Mouse (Mus musculus): ENCODE results near the gene Ltbp3. TPM values are rescaled to one million over a fixed set of nuclear protein-coding genes. Genes with fewer than 3 reads are reported as not detected.
"Not testable (repeated sequence)": the region's sequence is repeated elsewhere in the genome, so short reads cannot be mapped to it uniquely, and the experiment has no call there.

Ltbp3 gene
- polyA plus RNA-seq, 1 experiment from 2014 or later: 52.3 TPM

DNA sequence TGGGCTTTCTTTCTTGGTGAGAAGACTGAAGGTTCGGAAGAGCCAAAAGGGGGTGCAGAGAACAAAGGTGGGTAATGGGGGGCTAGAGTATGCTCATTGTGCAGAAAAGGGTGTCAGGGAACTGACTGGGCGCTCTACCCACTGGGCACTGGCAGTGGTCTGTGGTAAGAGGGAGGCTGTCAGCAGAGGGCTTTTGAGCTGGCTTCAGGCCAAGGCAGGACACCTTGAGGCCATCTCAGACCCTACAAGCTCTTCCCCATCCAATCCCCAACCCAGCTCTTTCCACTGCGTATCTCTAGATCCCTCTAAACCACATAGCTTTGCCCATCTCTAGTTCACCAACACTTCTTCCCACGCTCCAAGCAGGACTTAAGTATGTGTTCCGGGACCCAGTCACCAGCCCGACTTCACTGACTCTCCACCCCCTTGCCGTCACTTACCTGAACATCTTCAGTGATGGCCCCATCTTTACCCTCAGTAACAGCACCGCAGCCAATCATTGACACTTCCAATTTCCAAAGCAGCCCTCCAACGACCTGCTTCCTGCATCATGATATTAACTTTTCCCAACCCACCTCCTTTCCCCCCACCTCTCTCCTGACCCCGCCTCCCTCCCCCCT lies 44.4 kb downstream of the Ltbp3 start:
- Histone ChIP-seq H3K9me3 (ENCODE audit: control insufficient read depth, low read length) (no peaks in the 10 kb centered on the region), H3K27ac (ENCODE audit: low read length) (no peak overlapping the region), H3K27me3 (ENCODE audit: control insufficient read depth, insufficient read depth, low read depth, low read length) (no peaks in the 10 kb centered on the region), H3K4me3 (ENCODE audit: low read length) (no peak overlapping the region), H3K9ac (ENCODE audit: low read length) (no peak overlapping the region), H3K4me2 (ENCODE audit: low read depth, low read length) (no peak overlapping the region), H3K4me1 (replicated peaks; ENCODE audit: control insufficient read depth, insufficient read depth, low read length) (peaks cover 12% of the 10 kb centered on the region), H3K36me3 (ENCODE audit: control insufficient read depth, insufficient read depth, low read length) (no peaks in the 10 kb centered on the region)
- ATAC-seq (ENCODE audit: low read depth): no peak
- WGBS: 47% methylated on average over 10 of the region's 10 CpGs

DNA sequence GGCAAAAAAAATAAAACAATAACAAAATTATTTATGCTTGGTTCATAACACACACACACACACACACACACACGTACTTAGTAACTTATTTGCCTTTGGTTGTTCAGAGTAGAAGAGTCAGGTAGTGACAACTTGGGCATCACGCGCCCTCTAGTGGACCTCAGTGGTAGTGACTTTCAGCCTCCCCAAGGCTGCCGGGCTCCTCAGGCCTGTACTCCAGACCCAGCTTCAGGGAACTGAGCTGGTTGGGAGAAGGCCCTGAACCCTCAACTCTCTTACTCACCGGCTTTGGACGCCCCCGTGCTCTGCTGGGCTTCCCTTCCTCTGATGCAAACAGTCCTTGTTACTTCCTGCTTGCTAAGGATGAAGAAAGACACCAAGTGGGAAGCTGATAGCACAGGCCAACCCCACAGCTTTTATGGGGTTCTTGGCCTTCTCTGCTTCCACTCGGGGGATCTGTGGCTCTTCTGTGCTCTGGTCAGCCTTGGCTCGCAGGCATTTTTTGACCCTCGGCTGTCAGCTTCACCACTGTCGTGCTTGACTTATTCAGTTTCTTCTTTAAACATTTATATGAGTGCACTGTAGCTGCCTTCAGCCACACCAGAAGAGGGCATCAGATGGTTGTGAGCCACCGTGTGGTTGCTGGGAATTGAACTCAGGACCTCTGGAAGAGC lies 45.9 kb downstream of the Ltbp3 start:
- whole genome bisulfite sequencing: 7% methylated on average over 12 of the region's 12 CpGs
- Histone ChIP-seq H3K9me3 (ENCODE audit: control insufficient read depth, low read length) (no peaks in the 10 kb centered on the region), H3K4me1 (replicated peaks; ENCODE audit: control insufficient read depth, insufficient read depth, low read length) (peaks cover 12% of the 10 kb centered on the region), H3K9ac (ENCODE audit: low read length) (no peak overlapping the region), H3K4me2 (ENCODE audit: low read depth, low read length) (no peak overlapping the region), H3K36me3 (ENCODE audit: control insufficient read depth, insufficient read depth, low read length) (no peaks in the 10 kb centered on the region), H3K4me3 (ENCODE audit: low read length) (no peak overlapping the region), H3K27me3 (ENCODE audit: control insufficient read depth, insufficient read depth, low read depth, low read length) (no peaks in the 10 kb centered on the region), H3K27ac (ENCODE audit: low read length) (peak overlapping the region; percentile 41; the same call in 1 of the 2 replicates)
- ATAC-seq (ENCODE audit: low read depth): peak; percentile 87

DNA sequence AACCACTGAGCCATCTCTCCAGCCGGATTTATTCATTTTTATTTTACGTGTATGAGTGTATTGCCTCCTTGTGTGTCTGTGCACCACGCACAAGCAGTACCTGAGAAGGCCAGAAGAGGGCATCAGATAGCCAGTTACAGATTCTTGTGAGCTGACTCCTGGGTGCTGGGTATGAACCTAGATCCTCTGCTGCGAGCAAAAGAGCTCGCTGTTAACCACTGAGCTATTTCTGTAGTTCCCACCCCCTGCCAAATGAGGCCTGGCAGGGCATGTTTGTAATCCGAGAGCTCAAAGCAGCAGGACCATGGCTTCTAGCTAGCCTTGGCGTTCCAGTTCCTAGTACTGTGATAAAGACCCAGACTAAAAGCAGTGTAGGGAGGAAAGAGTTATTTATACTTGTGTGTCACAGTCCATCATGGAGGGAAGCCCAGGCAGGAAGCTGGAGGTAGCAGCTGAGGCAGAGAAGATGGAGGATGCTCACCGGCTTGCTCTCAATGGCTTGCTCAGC lies 46.5 kb downstream of the Ltbp3 start:
- Histone ChIP-seq H3K4me1 (replicated peaks; ENCODE audit: control insufficient read depth, insufficient read depth, low read length) (peaks cover 9% of the 10 kb centered on the region), H3K9ac (ENCODE audit: low read length) (peak overlapping the region; percentile 32; the same call in 1 of the 2 replicates), H3K27ac (ENCODE audit: low read length) (peak overlapping the region; percentile 43; the same call in 1 of the 2 replicates), H3K27me3 (ENCODE audit: control insufficient read depth, insufficient read depth, low read depth, low read length) (no peaks in the 10 kb centered on the region), H3K36me3 (ENCODE audit: control insufficient read depth, insufficient read depth, low read length) (no peaks in the 10 kb centered on the region), H3K4me3 (ENCODE audit: low read length) (no peak overlapping the region), H3K9me3 (ENCODE audit: control insufficient read depth, low read length) (no peaks in the 10 kb centered on the region), H3K4me2 (ENCODE audit: low read depth, low read length) (peak overlapping the region; percentile 11; the same call in 1 of the 2 replicates)
- peak; percentile 76 for ATAC-seq (ENCODE audit: low read depth)
- 10% methylated on average over 8 of the region's 8 CpGs for WGBS

DNA sequence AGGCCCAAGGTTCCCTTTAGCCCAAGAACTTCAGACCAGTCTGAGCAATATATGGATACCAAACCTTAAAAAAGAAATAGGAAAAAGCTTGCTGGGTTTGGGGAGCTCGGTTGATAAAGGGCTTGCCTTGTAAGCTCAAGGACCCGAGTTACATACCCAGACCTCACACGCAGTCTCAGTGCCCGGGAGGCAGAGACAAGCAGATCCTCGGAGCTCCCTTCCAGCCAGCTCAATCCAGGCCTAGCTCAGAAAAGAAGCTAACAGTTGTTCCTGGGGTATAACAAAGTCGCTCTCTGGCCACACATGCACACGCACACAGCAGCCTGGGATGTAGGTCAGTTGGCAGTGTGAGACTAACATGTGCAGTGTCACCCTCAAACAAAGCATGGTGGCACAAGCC lies 47.2 kb downstream of the Ltbp3 start:
- Histone ChIP-seq H3K27me3 (ENCODE audit: control insufficient read depth, insufficient read depth, low read depth, low read length) (no peaks in the 10 kb centered on the region), H3K27ac (ENCODE audit: low read length) (no peak overlapping the region), H3K9me3 (ENCODE audit: control insufficient read depth, low read length) (no peaks in the 10 kb centered on the region), H3K4me1 (replicated peaks; ENCODE audit: control insufficient read depth, insufficient read depth, low read length) (peaks cover 8% of the 10 kb centered on the region), H3K36me3 (ENCODE audit: control insufficient read depth, insufficient read depth, low read length) (no peaks in the 10 kb centered on the region), H3K4me3 (ENCODE audit: low read length) (no peak overlapping the region), H3K9ac (ENCODE audit: low read length) (no peak overlapping the region), H3K4me2 (ENCODE audit: low read depth, low read length) (no peak overlapping the region)
- 77% methylated on average over 7 of the region's 7 CpGs for WGBS
- no peak for ATAC-seq (ENCODE audit: low read depth)

DNA sequence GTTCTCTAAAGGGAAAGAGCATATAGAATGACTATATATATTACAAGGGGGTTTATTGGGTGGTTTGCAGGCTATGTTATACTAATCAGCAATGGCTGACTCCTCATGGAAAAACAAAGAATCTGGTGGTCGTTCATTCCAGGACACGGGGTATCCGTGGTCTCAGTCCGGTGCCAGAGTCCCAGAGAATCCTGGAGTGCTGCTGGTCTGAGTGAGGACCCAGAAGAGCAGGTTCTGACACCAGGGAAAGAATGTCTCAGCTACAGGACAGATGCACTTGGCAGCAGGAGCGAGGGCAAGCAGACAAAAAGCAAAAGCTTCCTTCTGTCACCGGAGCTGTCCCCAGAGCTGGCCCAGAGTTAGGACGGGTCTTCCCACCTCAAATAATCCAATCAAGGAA lies 47.9 kb downstream of the Ltbp3 start:
- Histone ChIP-seq H3K4me3 (ENCODE audit: low read length) (no peak overlapping the region), H3K9ac (ENCODE audit: low read length) (no peak overlapping the region), H3K4me2 (ENCODE audit: low read depth, low read length) (no peak overlapping the region), H3K36me3 (ENCODE audit: control insufficient read depth, insufficient read depth, low read length) (no peaks in the 10 kb centered on the region), H3K9me3 (ENCODE audit: control insufficient read depth, low read length) (no peaks in the 10 kb centered on the region), H3K4me1 (replicated peaks; ENCODE audit: control insufficient read depth, insufficient read depth, low read length) (peaks cover 8% of the 10 kb centered on the region), H3K27ac (ENCODE audit: low read length) (no peak overlapping the region), H3K27me3 (ENCODE audit: control insufficient read depth, insufficient read depth, low read depth, low read length) (no peaks in the 10 kb centered on the region)
- no peak for ATAC-seq (ENCODE audit: low read depth)
- 85% methylated on average over 7 of the region's 7 CpGs for WGBS

DNA sequence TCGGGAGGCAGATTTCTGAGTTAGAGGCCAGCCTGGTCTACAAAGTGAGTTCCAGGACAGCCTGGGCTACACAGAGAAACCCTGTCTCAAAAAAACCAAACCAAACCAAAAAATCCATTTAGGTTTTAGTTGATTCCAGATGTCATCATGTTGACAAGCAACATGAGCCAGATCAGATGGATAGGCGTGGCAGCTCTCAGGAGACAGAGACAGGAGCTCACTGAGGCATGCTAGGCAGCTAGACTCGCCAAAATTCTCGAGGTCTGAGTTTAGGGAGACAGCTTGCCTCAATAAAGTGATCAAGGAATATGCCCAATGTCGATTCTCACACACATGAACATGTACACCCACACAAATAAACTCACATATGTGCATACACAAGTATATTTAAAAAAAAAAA lies 48.4 kb downstream of the Ltbp3 start:
- WGBS: 60% methylated on average over 5 of the region's 5 CpGs
- H3K9me3 ChIP-seq (ENCODE audit: control insufficient read depth, low read length): no peaks in the 10 kb centered on the region
- H3K9ac ChIP-seq (ENCODE audit: low read length): no peak overlapping the region
- H3K4me2 ChIP-seq (ENCODE audit: low read depth, low read length): no peak overlapping the region
- H3K4me3 ChIP-seq (ENCODE audit: low read length): no peak overlapping the region
- no peaks in the 10 kb centered on the region for H3K36me3 ChIP-seq (ENCODE audit: control insufficient read depth, insufficient read depth, low read length)
- H3K4me1 ChIP-seq (replicated peaks; ENCODE audit: control insufficient read depth, insufficient read depth, low read length): peaks cover 8% of the 10 kb centered on the region
- no peak overlapping the region for H3K27ac ChIP-seq (ENCODE audit: low read length)
- no peaks in the 10 kb centered on the region for H3K27me3 ChIP-seq (ENCODE audit: control insufficient read depth, insufficient read depth, low read depth, low read length)
- ATAC-seq (ENCODE audit: low read depth): no peak

DNA sequence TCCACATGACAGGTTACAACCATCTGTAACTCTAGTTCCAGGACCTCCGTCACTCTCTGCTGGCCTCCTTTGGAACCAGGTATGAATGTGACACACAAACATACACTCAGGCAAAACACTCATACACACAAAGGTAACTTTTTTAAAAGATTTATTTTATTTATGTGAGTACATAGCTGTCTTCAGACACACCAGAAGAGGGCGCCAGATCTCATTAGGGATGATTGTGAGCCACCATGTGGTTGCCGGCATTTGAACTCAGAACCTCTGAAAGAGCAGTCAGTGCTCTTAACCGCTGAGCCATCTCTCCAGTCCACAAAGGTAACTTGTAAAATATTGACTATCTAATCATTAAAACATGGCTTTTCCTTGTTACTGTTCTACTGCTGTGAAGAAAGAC lies 50.6 kb downstream of the Ltbp3 start:
- Histone ChIP-seq H3K4me2 (ENCODE audit: low read depth, low read length) (no peak overlapping the region), H3K27ac (ENCODE audit: low read length) (no peak overlapping the region), H3K9me3 (ENCODE audit: control insufficient read depth, low read length) (no peaks in the 10 kb centered on the region), H3K9ac (ENCODE audit: low read length) (no peak overlapping the region), H3K36me3 (ENCODE audit: control insufficient read depth, insufficient read depth, low read length) (peaks cover 15% of the 10 kb centered on the region), H3K4me3 (ENCODE audit: low read length) (no peak overlapping the region), H3K27me3 (ENCODE audit: control insufficient read depth, insufficient read depth, low read depth, low read length) (no peaks in the 10 kb centered on the region), H3K4me1 (replicated peaks; ENCODE audit: control insufficient read depth, insufficient read depth, low read length) (peaks cover 11% of the 10 kb centered on the region)
- WGBS: 65% methylated on average over 4 of the region's 4 CpGs
- no peak for ATAC-seq (ENCODE audit: low read depth)

DNA sequence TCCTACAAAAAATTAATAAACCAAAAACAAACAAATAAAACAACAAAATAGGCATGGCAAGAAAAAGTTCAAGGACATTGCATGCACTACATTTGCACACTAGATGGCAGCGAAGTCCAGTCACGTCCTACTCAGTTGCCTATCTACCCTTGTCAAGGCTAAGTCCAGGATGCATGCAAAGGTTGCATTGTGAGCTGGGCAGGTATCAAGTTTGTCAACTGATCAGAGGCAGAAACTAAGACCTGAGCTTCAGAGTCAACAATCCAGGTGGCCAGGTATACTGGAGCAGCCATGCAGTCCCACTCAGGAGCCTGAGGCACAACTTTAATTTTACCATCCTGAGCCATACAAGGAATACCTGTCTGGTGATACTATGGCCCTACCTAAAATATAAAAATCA lies 52.4 kb downstream of the Ltbp3 start:
- Histone ChIP-seq H3K9me3 (ENCODE audit: control insufficient read depth, low read length) (no peaks in the 10 kb centered on the region), H3K4me1 (replicated peaks; ENCODE audit: control insufficient read depth, insufficient read depth, low read length) (peaks cover 15% of the 10 kb centered on the region), H3K36me3 (ENCODE audit: control insufficient read depth, insufficient read depth, low read length) (peaks cover 32% of the 10 kb centered on the region), H3K4me3 (ENCODE audit: low read length) (no peak overlapping the region), H3K27ac (ENCODE audit: low read length) (no peak overlapping the region), H3K27me3 (ENCODE audit: control insufficient read depth, insufficient read depth, low read depth, low read length) (no peaks in the 10 kb centered on the region), H3K4me2 (ENCODE audit: low read depth, low read length) (no peak overlapping the region), H3K9ac (ENCODE audit: low read length) (no peak overlapping the region)
- 3% methylated on average over 2 of the region's 2 CpGs for WGBS
- ATAC-seq (ENCODE audit: low read depth): peak; percentile 62

DNA sequence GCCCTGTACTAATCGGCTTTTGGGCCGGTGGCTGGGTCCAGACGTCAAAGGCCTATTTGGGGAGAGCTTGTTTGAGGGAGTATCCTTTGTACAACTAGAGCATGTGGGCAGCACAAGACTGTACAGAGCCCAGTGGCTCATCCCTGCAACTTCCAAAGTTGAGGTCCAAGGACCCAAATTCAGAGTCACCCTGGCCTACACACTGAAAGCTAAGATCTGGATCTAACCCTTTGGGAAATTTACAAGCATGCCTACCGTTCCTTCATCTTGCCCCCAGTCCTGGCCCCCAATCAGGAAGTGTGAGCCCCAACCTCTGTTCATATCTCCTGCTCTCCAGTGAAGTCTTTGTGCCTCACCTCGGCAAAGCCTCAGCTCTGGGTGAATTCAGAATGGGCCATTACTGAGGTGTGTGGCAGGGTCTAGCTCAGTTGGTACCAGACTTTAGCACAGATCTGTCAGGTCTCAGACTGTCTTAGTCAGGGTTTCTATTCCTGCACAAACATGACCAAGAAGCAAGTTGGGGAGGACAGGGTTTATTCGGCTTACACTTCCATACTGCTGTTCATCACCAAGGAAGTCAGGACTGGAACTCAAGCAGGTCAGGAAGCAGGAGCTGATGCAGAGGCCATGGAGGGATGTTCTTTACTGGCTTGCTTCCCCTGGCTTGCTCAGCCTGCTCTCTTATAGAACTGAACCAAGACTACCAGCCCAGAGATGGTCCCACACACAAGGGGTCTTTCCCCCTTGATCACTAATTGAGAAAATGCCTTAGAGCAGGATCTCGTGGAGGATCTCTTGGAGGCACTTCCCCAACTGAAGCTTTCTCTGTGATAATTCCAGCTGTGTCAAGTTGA lies 53.4 kb downstream of the Ltbp3 start:
- not testable (repeated sequence) for H3K9me3 ChIP-seq (ENCODE audit: control insufficient read depth, low read length); H3K27me3 ChIP-seq (ENCODE audit: control insufficient read depth, insufficient read depth, low read depth, low read length); H3K9ac ChIP-seq (ENCODE audit: low read length); H3K4me3 ChIP-seq (ENCODE audit: low read length); H3K4me2 ChIP-seq (ENCODE audit: low read depth, low read length)
- H3K36me3 ChIP-seq (ENCODE audit: control insufficient read depth, insufficient read depth, low read length): peaks cover 32% of the 10 kb centered on the region
- H3K27ac ChIP-seq (ENCODE audit: low read length): peak overlapping the region; percentile 67
- WGBS: 18% methylated on average over 7 of the region's 7 CpGs
- ATAC-seq (ENCODE audit: low read depth): peak; percentile 26
- peaks cover 15% of the 10 kb centered on the region for H3K4me1 ChIP-seq (replicated peaks; ENCODE audit: control insufficient read depth, insufficient read depth, low read length)
